Mouse (Mus musculus) frontal cortex, postnatal 25 days (tissue): ENCODE measurements around the gene Rgs11.
"Not testable (repeated sequence)": the region's sequence is repeated elsewhere in the genome, so short reads cannot be mapped to it uniquely, and the experiment has no call there.

Source experiments
- DNase-seq, 2 experiments: peaks; one replicate each; pipeline ENCODE4 v3.0.0; 2022; ENCODE audit warnings: low spot score in 2 of 2

Rgs11 gene

DNA sequence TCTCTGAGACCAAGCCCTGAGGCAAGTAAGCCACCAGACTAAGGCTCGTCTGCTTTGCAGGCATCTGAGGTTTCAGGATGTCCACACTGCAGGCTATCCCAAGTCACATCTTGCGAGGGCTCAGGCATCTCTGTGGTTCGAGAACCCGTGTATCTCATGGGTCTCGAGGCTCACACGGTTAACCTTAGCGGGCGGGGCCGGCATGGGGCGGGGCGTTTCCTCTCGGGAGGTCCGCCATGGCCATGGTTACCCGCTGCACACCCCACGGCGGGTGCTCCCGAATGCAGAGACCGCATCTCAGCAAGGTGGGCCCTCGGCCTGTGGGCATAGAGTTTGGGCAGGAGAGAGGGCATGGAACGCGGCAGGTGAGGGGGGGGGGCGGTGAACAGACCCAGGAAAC is at the start of gene Rgs11:
Gene Rgs11, plus strand, starts transcription at position 215 of the 400 bp plus-strand sequence.
- DNase-seq, result no peak

DNA sequence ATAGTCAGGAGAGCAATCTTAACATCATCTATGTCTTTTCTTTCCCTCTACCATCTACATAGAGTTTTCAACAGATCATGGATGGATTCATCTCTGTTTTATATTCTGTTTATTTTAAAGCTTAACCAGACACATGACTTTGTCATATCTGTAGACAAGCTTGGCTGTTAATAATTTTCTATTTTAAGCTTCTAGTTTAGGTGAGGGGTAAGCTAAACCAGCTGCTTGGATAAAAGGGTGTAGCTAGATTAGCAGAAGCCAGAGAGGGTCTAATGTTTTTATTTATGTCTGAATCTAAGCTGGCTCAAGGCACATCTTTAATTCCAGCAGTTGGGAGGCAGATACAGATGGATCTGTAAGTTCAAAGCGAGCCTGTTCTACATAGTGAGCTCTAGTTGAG is 40.0 kb upstream of the Rgs11 start:
- DNase-seq, result no peak

DNA sequence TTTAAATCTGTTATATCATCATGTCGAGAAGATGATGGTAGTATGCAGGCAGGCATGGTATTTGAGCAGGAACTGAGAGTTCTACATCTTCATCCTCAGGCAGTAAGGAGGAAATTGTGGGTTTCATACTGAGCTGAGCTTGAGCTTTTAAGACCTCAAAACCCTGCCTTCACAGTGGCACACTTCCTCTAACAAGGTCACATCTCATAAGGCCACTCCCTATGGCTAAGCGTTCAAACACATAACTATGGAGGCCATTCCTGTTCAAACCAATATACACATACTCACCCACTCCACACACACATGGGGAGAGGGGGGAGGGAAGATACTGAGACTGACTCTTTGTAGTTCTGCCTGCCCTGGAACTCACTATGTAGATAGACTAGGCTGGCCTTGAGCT is 34.7 kb upstream of the Rgs11 start:
- no peak for DNase-seq

DNA sequence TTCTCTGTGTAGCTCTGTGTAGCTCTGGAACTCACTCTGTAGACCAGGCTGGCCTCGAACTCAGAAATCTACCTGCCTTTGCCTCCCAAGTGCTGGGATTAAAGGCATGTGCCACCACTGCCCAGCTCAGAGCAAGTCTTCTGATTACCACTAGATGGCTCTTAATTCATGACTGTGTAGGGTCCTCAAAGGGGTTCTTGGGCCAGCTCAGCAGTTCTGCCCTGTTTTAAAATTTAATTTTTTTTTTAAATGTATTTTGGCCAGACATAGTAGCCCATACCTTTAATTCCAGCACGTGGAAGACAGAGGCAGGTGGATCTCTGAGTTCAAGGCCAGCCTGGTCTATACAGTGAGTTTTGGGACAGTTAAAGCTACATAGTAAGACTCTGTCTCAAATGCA is 27.5 kb upstream of the Rgs11 start:
- DNase-seq, result not testable (repeated sequence)

DNA sequence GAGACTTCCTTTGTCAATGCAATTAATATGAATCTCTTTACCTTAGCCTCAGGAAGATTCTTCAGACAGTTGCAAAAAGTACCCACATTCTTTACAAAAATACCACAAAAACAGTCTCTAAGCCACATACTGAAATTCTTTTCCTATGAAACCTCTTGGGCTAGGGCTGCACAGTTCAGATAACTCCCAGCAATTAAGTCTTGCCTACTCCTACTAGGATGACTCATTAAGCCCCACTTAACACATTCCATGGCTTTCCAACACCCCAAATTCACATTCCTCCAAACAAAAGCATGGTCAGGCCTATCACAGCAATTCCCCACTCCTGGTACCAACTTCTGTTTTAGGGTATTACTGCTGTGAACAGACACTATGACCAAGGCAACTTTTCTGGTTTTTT is 24.1 kb upstream of the Rgs11 start:
- no peak for DNase-seq

DNA sequence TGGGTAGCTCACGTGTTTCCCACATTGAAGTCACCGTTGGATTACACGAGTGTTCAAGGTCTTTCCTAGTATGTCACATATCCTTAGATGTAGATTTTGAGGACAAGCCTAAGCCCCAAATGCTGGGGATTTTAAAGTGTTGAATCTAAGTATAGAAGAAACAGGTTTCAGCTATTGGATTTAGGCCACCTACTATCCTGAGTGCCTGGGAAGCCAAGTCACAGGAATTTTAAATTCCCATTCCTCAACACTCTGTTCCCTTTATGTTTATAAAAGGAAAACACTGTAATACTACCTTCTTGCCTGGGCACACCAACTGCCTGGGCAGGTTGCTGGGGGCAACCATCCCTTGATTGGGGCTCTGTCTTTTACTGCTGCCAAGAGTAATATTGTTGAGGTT is 21.6 kb upstream of the Rgs11 start:
- no peak for DNase-seq

DNA sequence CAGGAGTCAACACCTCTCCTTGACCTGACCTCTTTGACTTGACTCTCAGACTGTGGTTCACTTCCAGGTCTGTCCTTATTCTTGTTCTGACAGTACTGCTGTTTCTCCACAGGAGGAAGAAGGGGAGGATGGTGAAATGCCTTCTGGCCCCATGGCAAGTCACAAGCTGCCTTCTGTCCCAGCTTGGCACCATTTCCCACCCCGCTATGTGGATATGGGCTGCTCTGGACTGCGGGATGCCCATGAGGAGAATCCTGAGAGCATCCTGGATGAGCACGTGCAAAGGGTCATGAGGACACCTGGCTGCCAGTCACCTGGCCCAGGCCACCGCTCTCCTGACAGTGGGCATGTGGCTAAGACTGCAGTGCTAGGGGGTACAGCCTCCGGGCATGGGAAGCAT is 15.2 kb upstream of the Rgs11 start:
- no peak for DNase-seq

DNA sequence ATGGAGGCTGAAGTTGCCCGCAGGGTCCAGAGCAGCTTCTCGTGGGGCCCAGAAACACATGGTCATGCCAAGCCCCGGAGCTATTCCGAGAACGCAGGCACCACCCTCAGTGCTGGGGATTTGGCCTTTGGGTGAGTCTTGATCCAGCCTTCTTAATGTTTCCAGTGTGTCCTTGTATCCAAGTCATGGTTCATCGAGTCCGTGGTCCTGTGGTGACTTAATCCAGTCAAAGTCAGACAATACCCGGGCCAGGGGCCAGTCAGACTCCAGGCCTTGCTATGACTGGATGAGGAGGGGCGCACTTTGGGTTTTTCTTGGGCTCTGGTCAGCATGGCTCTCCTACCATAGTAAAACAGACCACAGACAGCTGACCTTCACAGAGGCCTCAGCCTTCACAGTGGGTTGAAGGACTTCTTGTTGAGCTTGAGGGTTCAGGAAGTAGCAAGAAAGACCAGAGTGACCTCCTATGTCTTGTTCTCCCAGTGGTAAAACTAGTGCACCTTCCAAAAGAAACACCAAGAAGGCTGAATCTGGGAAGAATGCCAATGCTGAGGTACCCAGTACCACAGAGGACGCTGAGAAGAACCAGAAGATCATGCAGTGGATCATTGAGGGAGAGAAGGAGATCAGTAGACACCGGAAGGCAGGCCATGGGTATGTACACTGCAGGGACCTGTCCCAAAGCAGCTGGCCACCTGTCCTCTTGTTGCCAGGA is 14.5 kb upstream of the Rgs11 start:
- DNase-seq, result no peak

DNA sequence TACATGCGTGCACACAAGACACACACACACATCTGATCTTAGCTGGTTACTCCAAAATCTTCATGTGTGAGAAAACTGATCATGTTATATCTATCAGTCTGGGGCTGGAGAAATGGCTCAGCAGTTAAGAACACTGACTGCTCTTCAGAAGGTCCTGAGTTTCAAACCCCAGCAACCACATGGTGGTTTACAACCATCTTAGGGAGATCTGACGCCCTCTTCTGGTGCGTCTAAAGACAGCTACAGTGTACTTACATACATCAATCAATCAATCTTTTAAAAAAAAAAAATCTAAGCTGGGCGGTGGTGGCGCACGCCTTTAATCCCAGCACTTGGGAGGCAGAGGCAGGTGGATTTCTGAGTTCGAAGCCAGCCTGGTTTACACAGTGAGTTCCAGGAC is 11.3 kb upstream of the Rgs11 start:
- not testable (repeated sequence) for DNase-seq

DNA sequence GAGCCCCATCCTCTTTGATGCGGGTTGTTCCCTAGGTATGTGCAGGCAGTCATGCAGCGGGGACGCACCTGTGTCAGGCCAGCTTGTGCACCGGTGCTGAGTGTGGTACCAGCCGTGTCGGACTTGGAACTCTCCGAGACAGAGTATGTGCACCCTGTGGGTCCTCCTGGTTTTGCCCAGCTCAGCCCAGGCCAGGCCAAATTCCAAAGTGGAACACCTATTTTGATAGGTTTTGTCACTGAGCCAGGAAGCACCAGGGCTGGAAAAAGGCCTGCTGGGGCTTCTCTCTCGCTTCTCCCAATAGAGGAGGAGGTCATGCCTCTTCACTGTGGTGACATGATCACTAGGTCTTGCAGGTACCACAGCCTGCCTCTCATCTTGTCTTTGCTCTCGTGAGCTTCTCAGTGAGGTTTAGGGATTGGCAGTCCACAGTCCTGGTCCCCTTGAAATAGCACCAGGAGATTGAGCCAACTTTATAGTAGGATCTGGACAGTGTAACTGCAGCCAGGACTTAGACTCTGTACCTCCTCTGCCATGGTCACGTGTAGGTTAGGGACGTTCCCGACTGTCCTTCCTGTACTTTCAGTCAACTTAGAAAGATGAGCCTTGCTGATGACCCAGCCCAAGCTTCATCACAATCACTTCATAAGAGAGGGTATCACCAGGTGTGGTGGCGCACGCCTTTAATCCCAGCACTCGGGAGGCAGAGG is 10.1 kb upstream of the Rgs11 start:
- DNase-seq, result no peak

DNA sequence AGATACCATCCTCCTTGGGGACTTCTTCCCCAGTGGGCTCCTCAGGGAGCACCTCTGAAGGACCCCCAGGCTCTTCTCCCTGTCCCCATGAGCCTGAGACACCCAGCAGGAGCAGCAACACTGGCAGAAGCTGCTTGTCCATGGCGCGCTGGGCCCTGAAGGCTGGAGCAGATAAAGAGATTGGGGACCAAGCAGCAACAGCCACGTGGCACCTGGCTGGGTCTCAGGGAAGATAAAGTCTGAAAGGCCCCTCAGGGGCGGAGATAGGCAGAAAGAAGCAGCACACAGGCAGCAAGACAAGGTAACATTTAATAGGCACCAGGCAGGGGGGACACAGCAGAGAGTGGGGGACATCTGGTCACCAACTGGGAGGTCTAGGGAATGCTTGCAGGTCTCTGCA is 3.9 kb upstream of the Rgs11 start, which contains the start of gene Pdia2:
Gene Pdia2, minus strand, starts transcription at position 196 of the 400 bp plus-strand sequence.
- no peak for DNase-seq

DNA sequence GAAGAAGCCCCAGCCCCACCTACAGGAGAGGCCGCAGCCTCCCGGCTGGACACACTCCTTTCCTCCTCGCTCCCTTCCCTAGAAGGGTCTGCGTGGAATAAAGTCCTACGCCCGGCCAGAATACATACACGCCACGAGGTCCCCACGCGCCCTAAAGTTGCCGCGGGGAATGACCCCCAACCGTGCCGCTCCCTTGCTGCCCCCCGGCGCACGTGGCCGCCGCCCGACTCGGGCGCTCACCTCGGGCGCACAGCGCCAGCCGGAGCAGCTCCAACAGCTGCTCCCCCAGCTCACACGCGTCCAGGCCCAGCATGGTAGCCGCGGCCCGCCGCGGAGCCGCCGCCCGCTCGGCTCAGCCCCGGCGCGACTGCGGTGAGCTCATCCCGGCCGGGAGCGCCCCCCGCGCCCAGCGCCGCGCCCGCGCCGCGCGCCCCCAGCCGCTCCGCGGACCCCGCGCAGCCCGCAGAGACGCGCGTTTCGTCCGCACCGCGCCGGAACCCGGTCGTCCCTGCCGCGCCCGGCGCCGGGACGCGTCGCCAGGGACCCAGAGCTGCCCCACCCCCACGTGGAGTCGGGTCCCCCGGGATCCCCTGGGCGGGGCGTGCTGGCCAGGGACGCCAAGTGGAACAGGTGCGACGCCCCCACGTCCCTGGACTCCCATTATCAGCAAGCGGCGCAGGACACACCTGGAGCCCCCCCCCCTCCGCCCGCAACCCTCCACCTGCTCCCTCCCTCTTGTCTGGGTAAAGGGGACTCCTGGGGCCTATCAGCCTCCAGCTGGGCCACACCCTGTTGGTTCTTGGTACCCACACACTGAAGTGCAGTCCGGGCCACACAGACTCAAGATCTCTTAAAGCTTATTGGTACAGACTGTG is 1.7 kb upstream of the Rgs11 start:
- DNase-seq, result no peak

DNA sequence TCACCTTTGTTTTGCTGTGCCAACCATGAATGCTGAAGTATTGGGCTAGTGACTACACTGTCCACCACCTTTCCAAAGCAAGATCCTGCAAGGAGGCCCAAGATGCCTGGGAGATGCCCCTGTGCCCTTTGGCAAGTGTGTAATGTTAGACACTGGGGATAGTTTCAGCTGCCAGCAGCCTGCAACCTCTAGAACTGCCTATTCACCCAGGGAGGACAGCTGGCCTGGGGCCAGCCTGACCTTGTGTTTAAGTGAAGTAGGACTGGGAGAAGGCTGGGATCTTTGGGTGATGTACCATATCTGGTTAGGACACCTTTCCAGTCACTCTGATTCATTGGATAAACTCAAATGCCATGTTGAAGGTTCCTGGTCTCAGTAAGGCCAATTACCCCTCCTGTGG is 753 bp upstream of the Rgs11 start:
- no peak for DNase-seq

DNA sequence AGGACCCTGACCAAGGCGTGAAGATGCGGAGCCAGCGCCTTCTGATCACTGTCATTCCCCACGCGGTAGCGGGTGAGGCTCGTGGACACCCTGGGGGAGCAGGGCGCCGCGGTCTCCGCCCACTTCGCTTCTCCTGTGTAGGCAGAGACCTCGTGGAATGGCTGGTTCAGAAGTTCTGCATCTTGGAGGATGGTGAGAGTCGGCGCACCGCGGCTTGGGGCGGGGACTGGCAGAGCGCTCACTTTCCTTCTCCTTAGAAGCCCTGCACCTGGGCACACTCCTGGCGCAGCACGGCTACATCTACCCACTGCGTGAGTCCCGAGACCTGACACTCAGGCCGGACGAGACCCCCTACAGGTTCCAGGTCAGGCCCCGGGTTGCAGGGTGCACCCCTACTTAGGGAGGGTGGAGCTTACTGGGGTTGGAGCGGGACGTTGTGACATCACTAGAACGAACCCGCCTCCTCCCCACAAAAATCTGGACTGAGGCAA is 615 bp downstream of the Rgs11 start:
- peak; percentile 48 for DNase-seq

DNA sequence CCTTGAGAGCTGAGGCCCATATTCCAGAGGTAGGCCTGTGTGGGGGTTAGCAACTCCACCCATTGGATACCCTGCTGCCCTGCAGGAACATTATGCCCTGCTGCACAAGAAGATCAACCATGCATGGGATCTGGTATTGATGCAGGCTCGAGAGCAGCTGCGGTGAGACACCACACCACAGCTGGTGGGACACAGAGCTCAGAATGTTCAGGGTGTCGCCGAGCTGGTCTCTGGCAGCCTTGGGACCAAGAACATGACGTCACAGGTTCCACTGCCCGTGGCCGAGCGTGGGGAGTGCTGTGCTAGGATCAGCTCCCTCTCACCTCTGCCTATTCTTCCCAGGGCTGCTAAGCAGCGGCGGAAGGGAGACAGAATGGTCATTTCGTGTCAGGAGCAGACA is 2.0 kb downstream of the Rgs11 start:
- no peak for DNase-seq

DNA sequence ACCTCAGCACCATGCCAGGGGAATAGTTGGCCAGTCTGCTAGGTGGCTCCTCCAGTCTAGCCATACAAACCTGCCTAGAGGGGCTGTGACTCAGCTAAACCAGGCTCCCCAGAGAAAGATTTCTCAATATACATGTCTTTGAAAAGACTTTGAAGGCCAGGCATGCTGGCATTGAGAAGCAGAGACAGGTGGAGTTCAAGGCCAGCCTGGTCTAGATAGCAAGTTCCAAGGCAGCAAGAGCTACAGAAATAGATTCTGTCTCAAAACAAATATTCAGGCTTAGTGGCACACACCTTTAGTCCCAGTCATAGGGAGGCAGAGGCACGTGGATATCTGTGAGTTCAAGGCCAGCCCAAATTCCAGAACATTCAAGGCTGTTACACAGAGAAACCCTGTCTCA is 3.6 kb downstream of the Rgs11 start:
- DNase-seq, result no peak

DNA sequence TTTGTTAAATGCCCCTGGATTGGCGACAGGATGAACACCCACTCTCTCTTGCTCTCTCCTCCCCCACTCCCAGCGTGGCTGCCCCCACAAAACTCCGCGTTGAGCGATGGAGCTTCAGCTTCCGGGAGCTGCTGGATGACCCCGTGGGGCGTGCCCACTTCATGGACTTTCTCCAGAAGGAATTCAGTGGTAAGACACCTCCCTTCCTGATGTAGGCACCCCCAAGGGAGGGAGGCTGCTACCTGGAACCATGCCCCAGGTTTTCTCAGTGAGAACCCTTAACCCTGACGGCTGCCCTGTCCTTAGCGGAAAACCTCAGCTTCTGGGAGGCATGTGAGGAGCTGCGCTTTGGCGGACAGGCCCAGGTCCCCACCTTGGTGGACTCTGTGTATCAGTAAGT is 4.9 kb downstream of the Rgs11 start, which contains the start of gene Arhgdig:
Gene Arhgdig, minus strand, starts transcription at position 101 of the 400 bp plus-strand sequence.
- no peak for DNase-seq

DNA sequence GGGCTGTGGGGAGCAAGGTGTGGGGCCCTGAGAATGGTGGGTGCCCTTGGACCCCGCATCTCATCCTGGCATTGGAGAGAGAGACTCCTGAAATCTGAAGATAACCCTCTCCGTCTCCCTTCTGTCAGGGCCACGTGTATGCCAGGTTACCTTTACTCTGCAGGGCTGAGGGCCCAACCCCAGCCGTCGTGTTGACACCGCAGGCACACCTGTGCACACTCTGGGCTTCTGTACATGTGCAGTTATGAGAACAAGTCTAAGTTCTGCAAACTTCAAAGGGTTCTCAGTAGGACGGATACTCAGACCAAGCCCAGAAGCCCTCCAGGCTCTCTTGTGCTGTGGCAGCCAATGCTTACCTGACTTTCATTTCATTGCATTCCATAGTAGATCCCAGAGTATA is 9.5 kb downstream of the Rgs11 start:
- DNase-seq, result no peak

DNA sequence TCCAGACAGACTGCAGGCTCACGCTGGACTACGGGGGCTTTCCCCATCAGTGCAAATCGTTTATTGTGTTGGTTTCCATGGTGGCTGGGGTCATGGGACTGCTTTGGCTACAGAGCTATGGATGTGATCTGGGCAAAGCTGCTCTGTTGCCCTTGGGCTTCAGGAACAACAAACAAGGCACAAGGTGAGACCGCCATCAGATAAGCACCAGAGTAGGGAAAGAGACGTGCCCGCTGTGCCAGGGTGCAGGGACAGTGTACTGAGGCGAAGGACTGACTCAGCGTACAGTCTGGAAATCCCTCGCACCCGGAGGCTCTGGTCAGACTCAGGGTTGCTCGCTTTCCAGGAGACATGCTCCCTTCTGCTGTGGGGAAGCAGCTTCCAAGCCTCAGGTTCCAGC is 9.9 kb downstream of the Rgs11 start:
- DNase-seq, result no peak

DNA sequence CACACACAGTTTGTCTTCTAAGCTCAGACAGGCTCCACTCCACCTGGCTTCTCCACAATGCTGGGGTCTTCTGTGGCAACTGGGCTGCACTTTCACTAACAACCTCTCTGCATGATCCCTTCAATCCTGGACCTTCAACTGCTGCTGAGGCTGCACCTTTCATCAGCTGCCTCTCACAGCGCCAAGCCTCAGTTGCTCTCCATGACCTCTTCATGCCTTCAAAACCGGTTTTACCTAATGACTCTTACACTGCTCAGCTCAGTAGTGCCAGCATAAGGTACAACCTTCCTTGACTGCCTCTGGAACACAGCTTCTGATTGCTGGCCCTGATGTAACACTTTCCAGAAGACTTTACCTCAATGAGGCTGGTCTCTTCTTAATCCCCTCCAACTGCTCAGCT is 18.8 kb downstream of the Rgs11 start:
- DNase-seq, result no peak

DNA sequence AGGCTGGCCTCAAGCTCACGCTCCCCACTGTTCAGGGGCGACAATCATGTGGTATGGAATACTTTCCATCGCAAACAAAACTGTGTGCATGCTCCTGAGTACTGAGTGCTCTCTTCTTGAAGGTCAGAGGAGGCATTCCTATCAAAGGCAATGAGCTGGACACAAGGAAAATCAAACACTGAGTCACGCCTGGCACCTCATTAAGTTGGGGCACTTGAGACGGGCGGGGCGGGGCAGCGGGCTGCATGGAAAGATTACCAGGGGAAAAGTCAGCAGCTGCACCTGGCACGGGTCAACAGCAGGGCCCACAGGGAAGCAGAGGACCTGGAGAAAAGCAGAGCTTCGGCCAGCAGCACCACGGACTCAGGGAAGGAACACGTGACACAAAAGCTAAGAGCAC is 22.4 kb downstream of the Rgs11 start:
- DNase-seq, result no peak

DNA sequence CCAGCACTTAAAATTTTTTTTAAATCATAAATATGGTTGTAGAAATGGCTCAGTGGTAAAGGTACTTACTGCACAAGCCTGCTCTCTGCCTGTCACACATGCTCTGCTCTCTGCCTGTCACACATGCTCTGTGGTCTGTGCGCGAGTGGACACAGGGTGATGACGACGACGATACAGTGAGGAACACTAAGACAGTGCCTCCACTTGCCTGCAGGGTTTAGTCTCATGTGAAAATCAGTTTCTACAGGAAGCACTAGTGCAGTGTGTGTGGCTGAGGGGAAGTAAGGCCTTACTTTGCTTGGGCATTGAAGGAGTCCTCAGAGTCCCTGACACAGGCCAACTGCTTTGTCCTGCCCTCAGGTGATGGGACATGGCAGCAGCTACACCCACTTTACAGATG is 27.0 kb downstream of the Rgs11 start:
- DNase-seq, result no peak
